In the genomic region with DNA sequence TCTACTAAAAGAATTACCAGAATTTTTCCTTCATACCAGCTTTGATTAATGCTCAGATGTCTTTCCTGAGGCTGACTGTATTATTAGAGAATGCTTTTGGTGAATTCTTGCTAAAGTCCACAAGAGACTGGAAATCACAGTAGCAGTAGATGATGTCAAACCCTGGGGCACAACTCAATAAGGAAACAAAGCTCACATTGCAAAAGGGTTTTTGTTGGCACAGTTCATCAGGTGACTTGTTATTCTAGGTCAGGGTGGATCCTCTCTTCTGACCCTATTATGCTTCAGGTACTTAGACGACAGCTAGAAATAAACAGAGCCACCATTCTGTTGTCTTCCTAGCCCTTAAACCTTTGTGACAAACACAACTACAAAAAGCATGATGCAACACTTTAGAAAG, we compare ENCODE assay signal across 16 mouse cellular contexts.
"Had no signal": no experiment of that assay in that cellular context is flagged by ENCODE, and none has a peak within 500 bp of the region (broad histone marks: within the 10 kb centered on the region; RNA-seq: fewer than 3 reads in every experiment).

No protein-coding gene starts in this region.

- H3K9me3 ChIP-seq: neural tube, embryonic 13.5 days; neural tube, embryonic 15.5 days; stomach, embryonic 15.5 days had no signal

- H3K36me3 ChIP-seq: neural tube, embryonic 13.5 days; neural tube, embryonic 15.5 days; stomach, embryonic 15.5 days had no signal

- H3K4me2 ChIP-seq: neural tube, embryonic 13.5 days; neural tube, embryonic 15.5 days; stomach, embryonic 15.5 days had no signal

- H3K4me1 ChIP-seq: neural tube, embryonic 13.5 days; neural tube, embryonic 15.5 days; stomach, embryonic 15.5 days had no signal

- H3K9ac ChIP-seq: neural tube, embryonic 13.5 days; neural tube, embryonic 15.5 days; stomach, embryonic 15.5 days had no signal

- H3K27ac ChIP-seq: neural tube, embryonic 13.5 days; neural tube, embryonic 15.5 days; stomach, embryonic 15.5 days; stomach, postnatal 0 days had no signal

- H3K27me3 ChIP-seq: neural tube, embryonic 13.5 days; neural tube, embryonic 15.5 days; stomach, embryonic 15.5 days had no signal

- H3K4me3 ChIP-seq: neural tube, embryonic 13.5 days; neural tube, embryonic 15.5 days; stomach, embryonic 15.5 days had no signal

- DNase-seq: retina, postnatal 1 day; right cerebral cortex, adult 18-20 months; right cerebral cortex, postnatal 14 days; right cerebral cortex, postnatal 25 days; right cerebral cortex, postnatal 4 days; spleen, adult 18-20 months; thymus, adult 18-20 months; thymus, adult 2 months; thymus, postnatal 14 days; thymus, postnatal 25 days; thymus, postnatal 36 days; thymus, postnatal 4 days had no signal
